Mouse (Mus musculus) embryo, embryonic 11.5 days (tissue): Measurements from ENCODE around the gene Tesk1.
"Not testable (repeated sequence)": the region's sequence is repeated elsewhere in the genome, so short reads cannot be mapped to it uniquely, and the experiment has no call there.

Experiments used
- DNase-seq: peaks from one replicate; pipeline ENCODE4 v3.0.0-alpha.2; 2012; ENCODE audit warnings: low read depth, low spot score

Tesk1 gene

GRCm38 (mm10) chr4:43453413-43453812 is 11.7 kb downstream of the Tesk1 start:
- DNase-seq, result no peak

GRCm38 (mm10) chr4:43454041-43454836 is 12.5 kb downstream of the Tesk1 start, which contains the start of gene Cd72:
Cd72 (minus strand) TSS chr4:43454628.
- no peak for DNase-seq

GRCm38 (mm10) chr4:43456470-43456869 is 14.7 kb downstream of the Tesk1 start:
- no peak for DNase-seq

- DNase-seq, result no peak
These were observed 15.4 kb downstream of the Tesk1 start for GRCm38 (mm10) chr4:43457124-43457523.

GRCm38 (mm10) chr4:43463102-43463501 is 21.4 kb downstream of the Tesk1 start:
- no peak for DNase-seq

GRCm38 (mm10) chr4:43465935-43466334 is 24.2 kb downstream of the Tesk1 start:
- DNase-seq, result no peak

- DNase-seq, result no peak
These were observed 25.1 kb downstream of the Tesk1 start for GRCm38 (mm10) chr4:43466872-43467271.

DNA sequence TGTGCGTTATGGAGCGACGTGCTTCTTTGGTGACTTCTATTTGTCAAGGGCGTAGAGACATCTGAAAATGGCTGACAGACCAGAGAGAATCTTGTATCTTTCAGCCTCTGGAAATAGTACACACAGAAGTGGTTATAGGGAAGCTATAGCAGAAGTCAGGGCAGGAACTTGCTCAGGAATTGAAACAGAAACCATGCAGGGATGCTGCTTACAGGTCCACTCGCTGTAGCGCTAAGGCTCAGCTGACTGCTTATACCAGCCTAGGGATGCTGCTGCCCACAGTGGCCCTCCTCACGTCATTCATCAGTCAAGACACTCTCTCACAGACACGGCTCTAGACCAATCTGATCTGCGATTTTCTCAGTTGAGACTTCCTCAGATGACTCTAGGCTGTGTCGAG is 28.6 kb downstream of the Tesk1 start:
- DNase-seq, result no peak

DNA sequence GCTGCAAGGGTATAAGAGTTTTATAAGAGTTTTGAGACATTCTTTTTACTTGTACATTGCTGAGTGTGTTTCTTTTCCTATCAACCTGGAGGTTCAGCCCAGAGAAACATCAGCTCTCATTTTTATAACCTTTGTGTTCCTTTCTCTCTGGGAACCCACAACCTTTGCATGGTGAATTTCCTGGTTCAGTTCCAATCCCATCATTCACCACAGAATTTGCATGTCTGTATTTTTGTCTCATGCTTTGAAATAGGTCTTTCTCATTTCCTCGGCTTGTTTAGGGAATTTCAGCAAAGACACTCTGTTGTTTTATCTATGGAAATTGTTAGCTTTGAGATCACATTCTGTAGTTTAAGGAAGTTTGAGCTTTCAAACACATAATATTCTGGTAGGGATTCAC is 31.9 kb downstream of the Tesk1 start:
- no peak for DNase-seq

DNA sequence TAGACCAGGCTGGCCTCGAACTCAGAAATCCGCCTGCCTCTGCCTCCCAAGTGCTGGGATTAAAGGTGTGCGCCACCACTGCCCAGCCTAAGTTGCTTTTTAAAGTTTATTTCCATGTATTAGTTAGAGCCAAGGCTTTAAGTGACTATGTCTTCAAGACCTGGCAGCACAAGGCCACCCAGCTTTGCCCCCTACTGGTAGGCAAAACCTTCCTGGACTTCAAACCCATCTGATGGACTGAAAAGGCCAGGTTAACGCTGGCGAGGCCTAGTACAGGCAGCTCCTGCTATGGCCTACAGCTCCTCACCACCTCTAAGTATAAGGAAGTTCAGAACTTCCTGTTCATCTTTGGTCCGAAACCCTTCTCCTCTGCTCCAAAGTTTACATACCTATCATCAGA is 34.9 kb downstream of the Tesk1 start:
- no peak for DNase-seq

- DNase-seq, result peak; percentile 88
These were observed 36.3 kb downstream of the Tesk1 start for GRCm38 (mm10) chr4:43477857-43478533.

DNA sequence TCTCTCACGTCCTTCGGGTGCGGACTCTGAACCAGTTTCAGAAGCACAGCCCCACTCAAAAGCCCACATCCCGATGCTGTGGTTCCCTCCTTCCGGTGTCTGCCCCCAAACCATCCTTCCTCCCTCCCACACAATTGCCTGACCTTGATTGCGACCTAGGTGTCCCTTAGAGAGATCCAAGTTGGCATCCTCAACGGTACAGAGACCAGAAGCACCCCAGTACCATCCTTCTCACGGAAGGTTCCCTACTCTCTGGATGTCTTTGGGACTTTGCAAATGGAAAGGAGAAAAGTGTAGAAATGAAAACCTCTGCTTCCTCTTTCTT is 36.8 kb downstream of the Tesk1 start:
- DNase-seq, result no peak

- peak; percentile 63 for DNase-seq
These were observed 37.4 kb downstream of the Tesk1 start for GRCm38 (mm10) chr4:43478906-43479832.

DNA sequence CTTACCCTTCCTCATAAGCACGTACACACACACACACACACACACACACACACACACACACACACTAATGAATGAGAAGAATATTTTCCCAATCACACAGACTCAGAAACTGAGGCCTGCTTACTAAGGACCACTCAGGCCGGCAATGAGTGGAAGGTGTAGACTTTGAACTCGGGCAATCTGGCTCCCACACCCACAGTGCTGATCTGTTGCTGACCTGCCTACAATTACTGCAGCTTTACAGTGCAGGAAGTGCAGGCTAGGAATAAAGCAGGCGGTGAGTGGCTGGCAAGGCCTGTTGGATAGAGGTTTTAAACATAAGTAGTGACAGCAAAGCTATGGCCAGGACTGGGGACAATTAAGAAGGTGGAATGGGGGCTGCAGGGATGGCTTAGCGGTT is 39.2 kb downstream of the Tesk1 start:
- no peak for DNase-seq

- no peak for DNase-seq
These were observed 40.2 kb downstream of the Tesk1 start for GRCm38 (mm10) chr4:43481894-43482456.

DNA sequence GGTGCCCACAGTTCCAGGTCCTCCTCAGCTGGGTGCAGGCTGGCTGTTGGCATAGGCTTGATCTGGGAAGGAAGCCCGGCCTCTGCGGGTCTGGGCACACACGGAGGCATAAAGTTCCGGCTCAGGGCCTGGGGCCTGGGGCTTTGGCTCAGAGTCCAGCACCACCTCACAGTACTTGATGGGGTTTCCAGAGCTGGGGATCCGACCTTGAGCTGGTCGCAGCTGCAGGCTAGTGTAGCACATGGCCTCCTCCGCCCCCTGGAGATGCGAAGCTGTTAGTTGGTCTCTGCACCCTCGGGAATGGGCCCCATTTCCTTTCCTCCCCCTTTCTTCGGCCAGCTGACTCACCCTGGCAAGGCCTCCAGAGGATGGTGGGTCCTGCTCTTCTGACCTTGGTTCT is 40.9 kb downstream of the Tesk1 start:
- no peak for DNase-seq

GRCm38 (mm10) chr4:43483535-43484091 is 41.9 kb downstream of the Tesk1 start, which contains the start of gene Sit1:
Sit1 (minus strand) TSS chr4:43483734.
- no peak for DNase-seq

DNA sequence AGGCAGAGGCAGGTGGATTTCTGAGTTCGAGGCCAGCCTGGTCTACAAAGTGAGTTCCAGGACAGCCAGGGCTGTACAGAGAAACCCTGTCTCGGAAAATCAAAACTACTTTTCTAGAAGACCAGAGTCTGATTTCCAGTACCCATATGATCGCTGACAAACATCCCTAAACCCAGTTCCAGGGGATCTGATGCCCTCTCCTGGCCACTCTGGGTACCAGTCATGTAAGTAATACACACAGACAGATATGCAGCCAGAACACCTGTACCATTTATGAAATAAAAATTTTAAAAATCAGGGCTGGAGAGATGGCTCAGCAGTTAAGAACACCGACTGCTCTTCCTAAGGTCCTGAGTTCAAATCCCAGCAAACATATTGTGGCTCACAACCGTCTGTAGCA is 43.9 kb downstream of the Tesk1 start:
- DNase-seq, result not testable (repeated sequence)

GRCm38 (mm10) chr4:43489611-43490010 is 47.9 kb downstream of the Tesk1 start:
- no peak for DNase-seq

- no peak for DNase-seq
These were observed 49.1 kb downstream of the Tesk1 start for GRCm38 (mm10) chr4:43490801-43491200.

DNA sequence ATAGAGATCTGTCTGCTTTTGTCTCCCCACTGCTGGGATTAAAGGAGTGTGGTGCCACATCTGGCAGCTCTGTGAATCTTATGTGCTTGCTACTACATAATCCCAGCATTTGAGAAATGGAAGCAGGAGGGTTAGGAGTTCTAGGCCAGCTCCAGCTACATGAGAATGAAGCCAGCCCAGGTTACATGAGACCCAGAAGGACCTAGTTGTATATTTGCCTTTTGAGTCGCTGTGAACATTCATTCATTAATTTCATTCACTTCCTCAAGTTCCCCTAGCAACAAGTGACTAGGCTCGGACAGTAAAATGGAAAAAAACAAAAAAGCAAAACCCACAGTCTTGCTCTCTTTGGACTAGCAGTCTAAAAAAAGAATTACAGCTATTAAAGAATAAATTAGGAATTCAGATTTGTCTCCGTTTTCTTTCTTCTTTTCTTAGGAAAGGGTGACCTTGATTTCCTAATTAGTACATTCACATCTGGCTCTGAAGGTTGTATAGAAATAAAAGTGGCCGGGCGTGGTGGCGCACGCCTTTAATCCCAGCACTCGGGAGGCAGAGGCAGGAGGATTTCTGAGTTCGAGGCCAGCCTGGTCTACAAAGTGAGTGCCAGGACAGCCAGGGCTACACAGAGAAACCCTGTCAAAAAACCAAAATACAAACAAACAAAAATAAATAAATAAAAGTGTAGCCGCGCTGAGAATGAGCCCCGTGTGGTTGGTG is 50.5 kb downstream of the Tesk1 start:
- DNase-seq, result no peak
